ENCODE assay signal across 11 mouse cellular contexts in the genomic region with DNA sequence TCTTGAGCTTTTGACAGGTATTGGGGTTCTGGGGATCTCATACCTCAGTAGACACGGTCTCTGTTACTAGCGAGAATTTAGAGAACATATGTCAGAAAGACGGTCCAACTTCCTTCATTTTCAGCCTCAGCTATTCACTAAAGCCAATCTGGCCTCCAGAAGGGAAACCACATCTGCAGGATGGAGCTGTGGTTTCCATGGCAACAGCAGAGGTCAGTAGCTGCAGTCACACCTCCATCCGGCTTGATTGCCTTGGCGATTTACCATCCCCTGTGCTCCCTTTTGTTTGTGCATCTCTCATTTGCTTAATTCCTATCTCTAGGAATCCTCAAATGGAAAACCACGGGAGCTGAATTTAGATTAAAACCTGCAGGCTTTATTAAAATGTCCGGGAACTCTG. TPM values are rescaled to one million over a fixed set of nuclear protein-coding genes. Genes with fewer than 3 reads are reported as not detected.
A peak's percentile ranks its signal among the peaks of the same experiment; 100 is the strongest.
DNase-seq lines count a peak whose midpoint lies in the region; ATAC-seq lines count a peak whose summit lies in the region.
"Had no signal": no experiment of that assay in that cellular context is flagged by ENCODE, and none has a peak within 500 bp of the region (broad histone marks: within the 10 kb centered on the region; RNA-seq: fewer than 3 reads in every experiment).

No protein-coding gene starts in this region.

- H3K27me3 ChIP-seq in hindbrain, embryonic 14.5 days (ENCODE audit: control insufficient read depth, insufficient read depth, low read length) = no peaks in the 10 kb centered on the region
- H3K27me3 ChIP-seq in midbrain, embryonic 15.5 days (replicated peaks) = no peaks in the 10 kb centered on the region
- H3K27me3 ChIP-seq: heart, embryonic 12.5 days had no signal

- H3K9ac ChIP-seq in hindbrain, embryonic 14.5 days = no peak overlapping the region
- no peak overlapping the region for H3K9ac ChIP-seq in midbrain, embryonic 15.5 days
- H3K9ac ChIP-seq: heart, embryonic 12.5 days had no signal

- no peaks in the 10 kb centered on the region for H3K36me3 ChIP-seq in hindbrain, embryonic 14.5 days (replicated peaks; ENCODE audit: control insufficient read depth, insufficient read depth)
- H3K36me3 ChIP-seq in midbrain, embryonic 15.5 days (replicated peaks) = no peaks in the 10 kb centered on the region
- H3K36me3 ChIP-seq: heart, embryonic 12.5 days had no signal

- no peak overlapping the region for H3K4me2 ChIP-seq in hindbrain, embryonic 14.5 days (replicated peaks)
- no peak overlapping the region for H3K4me2 ChIP-seq in midbrain, embryonic 15.5 days
- H3K4me2 ChIP-seq: heart, embryonic 12.5 days had no signal

- no peak overlapping the region for H3K4me3 ChIP-seq in hindbrain, embryonic 14.5 days (replicated peaks; ENCODE audit: low read length)
- H3K4me3 ChIP-seq in midbrain, embryonic 15.5 days = no peak overlapping the region
- H3K4me3 ChIP-seq: heart, embryonic 12.5 days had no signal

- peak overlapping the region; percentile 55 for H3K27ac ChIP-seq in hindbrain, embryonic 14.5 days
- peak overlapping the region; percentile 55 for H3K27ac ChIP-seq in midbrain, embryonic 15.5 days

- WGBS in hindbrain, embryonic 14.5 days = 18% methylated on average over 7 of the region's 7 CpGs
- WGBS in midbrain, embryonic 15.5 days = 11% methylated on average over 7 of the region's 7 CpGs

- H3K9me3 ChIP-seq in hindbrain, embryonic 14.5 days (ENCODE audit: control insufficient read depth, low read length) = no peaks in the 10 kb centered on the region
- no peaks in the 10 kb centered on the region for H3K9me3 ChIP-seq in midbrain, embryonic 15.5 days
- H3K9me3 ChIP-seq: heart, embryonic 12.5 days had no signal

- ATAC-seq in hindbrain, embryonic 14.5 days (ENCODE audit: low FRiP score) = peak; percentile 68; the same call in 1 of the 2 replicates
- peak; percentile 86 for ATAC-seq in midbrain, embryonic 15.5 days (replicated peaks)
- ATAC-seq in erythroid progenitor cell, adult 5-6 weeks (replicated peaks; ENCODE audit: low FRiP score, poor library complexity, severe bottlenecking) = no peak

- 0 out of 2 replicates have a peak, but pooled peaks cover 3% of the 10 kb centered on the region for H3K4me1 ChIP-seq in hindbrain, embryonic 14.5 days (replicated peaks; ENCODE audit: control insufficient read depth, insufficient read depth, low read length)
- H3K4me1 ChIP-seq in midbrain, embryonic 15.5 days = peaks cover 8% of the 10 kb centered on the region
- H3K4me1 ChIP-seq: heart, embryonic 12.5 days had no signal

- DNase-seq in 416B (ENCODE audit: low read depth) = peak; percentile 43
- peak; percentile 27 for DNase-seq in embryo, embryonic 11.5 days (ENCODE audit: low read depth, low spot score)
- DNase-seq in hindbrain, embryonic 14.5 days (ENCODE audit: low spot score) = peak; percentile 61
- no peak for DNase-seq in urinary bladder, adult 2 months (ENCODE audit: low spot score)
- DNase-seq in layer of hippocampus, postnatal 10 days (ENCODE audit: low spot score in 2 of 2) = no peak
- no peak for DNase-seq in layer of hippocampus, adult 8-10 months (ENCODE audit: low spot score in 2 of 2)
- DNase-seq: kidney, adult 8-10 months; lung, postnatal 10 days had no signal

RNA-seq across cellular contexts. Expression of gene Gapt, which starts 10.3 kb away (rescaled TPM):
- 0.09 TPM in 1 of 2 replicates, not detected in the other for polyA plus RNA-seq in hindbrain, embryonic 14.5 days (2014; fragmentation: Nextera tagmentation; extraction: Ambion mirVana)
- polyA plus RNA-seq in midbrain, embryonic 15.5 days (2015; fragmentation: Nextera tagmentation; extraction: Ambion mirVana) = 0.08 TPM in 1 of 2 replicates, not detected in the other
- polyA plus RNA-seq in urinary bladder, adult 2 months (2012; rRNA removed) = 0.83 and 1.1 TPM in 2 replicates
- 15.1 and 26.3 TPM in 2 replicates for total RNA-seq in erythroid progenitor cell, adult 5-6 weeks (2015; ENCODE audit: low replicate concordance)
- total RNA-seq in erythroid progenitor cell, adult 5-6 weeks (2017; ENCODE audit: low replicate concordance) = 0.77 and 2.3 TPM in 2 replicates
- total RNA-seq in layer of hippocampus, postnatal 10 days (2021) = not detected
- not detected for total RNA-seq in layer of hippocampus, adult 8-10 months (2022)

RNA-seq across cellular contexts. Expression of gene Plk2, which starts 48.1 kb away (rescaled TPM):
- polyA plus RNA-seq in hindbrain, embryonic 14.5 days (2014; fragmentation: Nextera tagmentation; extraction: Ambion mirVana) = 142 and 150 TPM in 2 replicates
- 154 and 173 TPM in 2 replicates for polyA plus RNA-seq in midbrain, embryonic 15.5 days (2015; fragmentation: Nextera tagmentation; extraction: Ambion mirVana)
- polyA plus RNA-seq in urinary bladder, adult 2 months (2012; rRNA removed) = 27.9 and 28.3 TPM in 2 replicates
- total RNA-seq in erythroid progenitor cell, adult 5-6 weeks (2015; ENCODE audit: low replicate concordance) = 1.4 and 2.9 TPM in 2 replicates
- total RNA-seq in erythroid progenitor cell, adult 5-6 weeks (2017; ENCODE audit: low replicate concordance) = 1.8 and 3.2 TPM in 2 replicates
- 100 to 1,000 TPM; 207 to 227 TPM for total RNA-seq in layer of hippocampus, postnatal 10 days (2021)
- 100 to 1,000 TPM; 223 to 254 (median 243) TPM for total RNA-seq in layer of hippocampus, adult 8-10 months (2022)

Comparison
In these comparisons a context has a peak if more than half of its experiments do, and no peak if none do; other contexts are left out.
1. DNase-seq: peak in 416B (single experiment), embryo, embryonic 11.5 days (single experiment) and hindbrain, embryonic 14.5 days (single experiment); none in urinary bladder, adult 2 months (single experiment), layer of hippocampus, postnatal 10 days (0 of 2) and layer of hippocampus, adult 8-10 months (0 of 2).
2. RNA of gene Plk2, which starts 48.1 kb away (total RNA-seq): 223 to 254 TPM in layer of hippocampus, adult 8-10 months and 207 to 227 TPM in layer of hippocampus, postnatal 10 days; 1.4 to 3.2 TPM in erythroid progenitor cell, adult 5-6 weeks; every median in the first group is over 10 times any median in the second.